Mouse (Mus musculus) lung, postnatal 0 days (tissue): Measurements from ENCODE around the gene Dmrtc1b.
"Not testable (repeated sequence)": the region's sequence is repeated elsewhere in the genome, so short reads cannot be mapped to it uniquely, and the experiment has no call there.

ENCODE experiments used
- CTCF ChIP-seq: IDR thresholded peaks from 2 replicates; pipeline ENCODE4 v1.5.1; 2016; ENCODE audit warnings: antibody characterized with exemption, mild to moderate bottlenecking
- EP300 ChIP-seq: IDR thresholded peaks from 2 replicates; pipeline ENCODE4 v1.6.1; 2016; ENCODE audit warnings: antibody characterized with exemption, mild to moderate bottlenecking, control low read depth

DNA sequence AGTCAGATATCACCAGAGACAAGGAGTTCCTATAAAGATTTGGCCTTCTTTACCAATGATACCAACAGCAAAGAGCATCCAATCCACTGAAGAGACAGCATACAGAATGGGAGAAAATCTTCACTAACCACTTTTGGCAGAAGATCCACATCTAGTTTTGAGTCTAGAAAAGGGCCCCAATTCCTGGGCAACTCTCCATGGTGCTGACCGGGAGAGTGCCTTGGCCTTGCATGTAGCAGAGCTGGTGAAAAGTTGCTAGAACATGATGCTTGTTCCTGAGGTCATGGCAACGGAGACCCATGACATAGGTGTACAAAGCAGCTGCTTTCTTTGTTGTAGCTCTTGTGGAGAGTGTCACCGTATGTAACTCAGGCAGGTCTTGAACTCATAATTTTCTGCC, 7.0 kb upstream of the Dmrtc1b start:
- not testable (repeated sequence) for TF ChIP-seq CTCF, EP300
